Mouse (Mus musculus): ENCODE measurements at regions not wholly inside any gene's neighbourhood (a gene's known extent, or its start where the extent isn't known, plus 50 kb on each side); places are given as distances from the start of the nearest gene placed in this dataset.

- DNase-seq: no peak
Observed at GRCm38 (mm10) chr15:8903651-8904050, 64.1 kb upstream of the Ranbp3l start.

DNA sequence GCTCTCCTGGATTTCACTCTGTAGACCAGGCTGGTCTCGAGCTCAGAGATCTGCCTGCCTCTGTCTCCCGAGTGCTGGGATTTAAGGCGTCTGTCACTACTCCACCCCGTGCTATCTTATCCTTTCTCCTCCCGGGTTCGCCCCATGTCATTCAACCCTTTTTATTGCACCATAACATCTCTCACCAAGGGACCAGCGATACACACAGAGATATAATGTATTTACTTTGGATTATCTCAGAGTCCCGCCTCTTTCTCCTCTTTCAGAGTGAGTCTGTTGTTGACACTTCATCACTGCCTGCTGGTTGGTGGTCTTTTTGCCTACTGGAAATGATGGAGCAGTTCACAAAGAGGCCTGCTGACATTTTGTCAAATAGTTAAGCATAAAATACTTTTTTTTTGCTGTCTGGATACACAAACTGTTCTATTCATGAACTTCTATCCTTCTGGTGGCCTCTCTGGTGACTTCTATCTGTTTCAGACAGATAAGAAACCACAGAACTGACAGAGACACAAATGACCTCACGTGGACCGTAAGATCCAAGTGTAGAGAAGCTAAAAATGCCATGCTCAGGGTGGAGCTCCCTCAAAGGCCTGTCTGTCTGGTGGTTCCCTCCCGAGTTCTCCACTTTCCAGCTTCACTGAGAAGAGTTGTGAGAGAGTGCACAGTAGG is 70.1 kb upstream of the Ranbp3l start:
- no peak for DNase-seq

- DNase-seq: no peak
Observed at GRCm38 (mm10) chr15:8896856-8897255, 70.9 kb upstream of the Ranbp3l start.

GRCm38 (mm10) chr15:8896391-8896790 is 71.4 kb upstream of the Ranbp3l start:
- peak; percentile 33 for DNase-seq

- no peak for DNase-seq
Observed at GRCm38 (mm10) chr15:8885585-8885984, 82.2 kb upstream of the Ranbp3l start.

GRCm38 (mm10) chr15:8884608-8885467 is 82.9 kb upstream of the Ranbp3l start:
- no peak for DNase-seq

DNA sequence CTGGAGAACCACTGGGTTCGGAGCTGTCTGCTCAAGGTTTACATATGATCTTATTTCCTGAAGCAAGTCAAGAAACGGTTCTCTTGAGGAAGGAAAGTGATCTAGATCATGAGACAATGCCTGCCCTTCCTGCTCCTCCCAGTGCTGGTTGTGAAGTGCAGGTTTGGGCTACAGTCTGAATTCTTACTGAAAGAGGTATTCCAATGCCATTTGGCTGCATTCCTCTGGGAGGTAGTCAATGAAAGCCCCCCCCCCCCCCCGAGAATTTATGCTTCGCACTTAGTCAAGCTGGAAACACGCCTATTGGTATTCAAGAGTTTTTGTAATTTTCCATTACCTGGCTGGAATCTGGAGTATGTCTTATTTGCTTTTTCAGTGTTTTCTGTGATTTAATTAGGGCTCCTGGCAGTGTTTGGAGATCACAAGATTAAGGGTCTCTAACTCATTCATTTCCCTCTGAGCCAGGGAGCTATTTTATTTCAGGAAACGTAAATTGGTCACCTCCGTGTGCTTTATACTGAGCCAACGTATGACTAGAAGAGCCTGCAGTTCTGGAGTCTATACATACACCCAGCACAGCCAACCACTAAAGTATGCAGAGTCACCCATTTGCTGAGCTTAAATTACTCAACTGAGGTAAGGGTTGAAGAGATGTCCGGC is 84.7 kb upstream of the Ranbp3l start:
- DNase-seq: no peak

GRCm38 (mm10) chr15:8874884-8875493 is 92.8 kb upstream of the Ranbp3l start:
- no peak for DNase-seq

- DNase-seq: no peak
Observed at GRCm38 (mm10) chr15:8868021-8868420, 99.7 kb upstream of the Ranbp3l start.

DNA sequence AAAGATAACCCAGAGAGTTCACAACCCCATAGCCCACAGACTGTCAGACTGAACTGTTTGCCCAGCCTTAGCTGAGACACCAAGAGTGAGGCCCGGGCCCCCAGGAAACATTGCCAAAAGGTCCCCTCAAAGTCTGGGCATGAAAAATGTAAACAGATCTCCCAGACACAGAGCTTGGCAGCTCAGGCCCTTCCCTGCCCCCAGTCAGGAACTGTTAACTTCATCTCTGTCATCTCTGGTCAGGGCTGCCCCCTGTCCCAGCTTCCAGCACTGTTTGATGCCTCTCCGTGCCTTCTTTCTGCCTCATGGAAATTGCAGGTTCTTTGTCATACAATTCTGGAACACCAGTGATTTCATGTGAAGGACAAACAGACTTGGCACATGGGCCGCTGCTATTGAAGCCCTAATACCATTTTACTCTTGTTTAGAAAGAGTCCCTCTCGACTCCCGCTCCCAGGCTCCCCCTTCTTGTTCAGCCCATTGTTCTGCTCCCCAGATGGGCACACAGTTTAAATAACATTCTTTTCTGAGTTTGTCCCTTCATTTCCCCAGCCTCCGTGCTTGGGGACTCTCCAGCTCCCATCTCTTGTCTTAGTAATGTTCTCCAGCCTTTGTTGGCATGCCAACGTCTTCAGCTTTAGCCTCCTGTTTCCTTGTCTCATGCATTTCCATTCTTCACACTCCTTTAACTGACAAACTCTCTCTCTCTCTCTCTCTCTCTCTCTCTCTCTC is 100.4 kb upstream of the Ranbp3l start:
- no peak for DNase-seq

GRCm38 (mm10) chr15:8865089-8865933 is 102.4 kb upstream of the Ranbp3l start:
- no peak for DNase-seq

DNA sequence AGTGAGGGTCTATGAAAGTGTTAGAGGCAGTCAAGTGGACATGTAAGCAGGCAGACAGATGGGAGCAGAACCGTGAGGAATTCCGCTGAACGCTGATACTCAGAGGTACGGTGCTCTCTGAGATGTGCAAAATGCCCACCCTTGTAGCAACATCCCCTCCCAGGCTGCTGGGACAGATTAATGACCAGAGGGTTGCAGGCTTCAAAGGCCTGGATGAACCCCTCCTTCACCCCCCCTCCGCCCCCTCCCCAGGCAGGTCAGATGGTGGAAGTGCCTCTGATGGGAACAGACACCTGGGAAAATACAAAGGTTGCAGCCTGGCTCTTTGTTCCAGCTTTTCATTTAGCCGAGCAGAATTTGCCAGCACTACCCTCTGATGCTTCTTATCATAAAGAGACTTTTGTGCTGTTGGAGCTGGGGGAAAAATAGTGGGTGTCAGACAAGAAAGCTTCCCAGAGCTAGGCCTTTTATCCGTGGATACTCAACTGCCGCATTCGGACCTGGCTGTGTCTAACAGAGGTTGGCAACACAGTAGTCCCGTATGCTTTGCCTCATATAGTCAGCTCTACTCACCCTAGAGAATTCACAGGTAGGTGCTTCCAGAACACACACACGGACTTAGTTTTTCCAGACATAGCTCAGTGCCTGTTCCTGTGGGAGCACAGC is 111.2 kb upstream of the Ranbp3l start:
- DNase-seq: no peak

- no peak for DNase-seq
Observed at GRCm38 (mm10) chr15:8855511-8855910, 112.2 kb upstream of the Ranbp3l start.

- no peak for DNase-seq
Observed at GRCm38 (mm10) chr15:8854336-8854735, 113.4 kb upstream of the Ranbp3l start.

GRCm38 (mm10) chr15:8850996-8851395 is 116.8 kb upstream of the Ranbp3l start:
- no peak for DNase-seq

DNA sequence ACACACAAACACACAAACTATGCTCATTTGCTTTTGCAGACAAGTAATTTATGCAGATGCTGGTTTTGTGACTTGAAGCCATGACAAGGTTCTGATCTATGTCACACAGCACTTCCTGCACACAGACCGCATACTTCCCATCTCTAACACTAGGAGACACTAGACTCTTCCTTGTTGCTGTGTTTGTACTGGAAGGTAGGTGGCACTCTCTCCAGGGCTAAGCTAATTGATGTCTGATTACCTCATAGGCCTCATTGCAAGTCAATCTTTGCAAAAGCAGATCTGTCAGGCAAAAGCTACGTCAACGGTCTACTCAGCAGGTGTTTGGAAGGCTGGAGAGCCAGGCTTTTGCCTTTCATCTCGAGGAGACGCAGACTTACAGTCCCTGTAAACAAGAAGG is 118.3 kb upstream of the Ranbp3l start:
- no peak for DNase-seq

GRCm38 (mm10) chr15:8842129-8842528 is 125.6 kb upstream of the Ranbp3l start:
- no peak for DNase-seq

GRCm38 (mm10) chr15:8839462-8839861 is 128.3 kb upstream of the Ranbp3l start:
- no peak for DNase-seq

- no peak for DNase-seq
Observed at GRCm38 (mm10) chr15:8834151-8834550, 123.6 kb upstream of the Slc1a3 start.

DNA sequence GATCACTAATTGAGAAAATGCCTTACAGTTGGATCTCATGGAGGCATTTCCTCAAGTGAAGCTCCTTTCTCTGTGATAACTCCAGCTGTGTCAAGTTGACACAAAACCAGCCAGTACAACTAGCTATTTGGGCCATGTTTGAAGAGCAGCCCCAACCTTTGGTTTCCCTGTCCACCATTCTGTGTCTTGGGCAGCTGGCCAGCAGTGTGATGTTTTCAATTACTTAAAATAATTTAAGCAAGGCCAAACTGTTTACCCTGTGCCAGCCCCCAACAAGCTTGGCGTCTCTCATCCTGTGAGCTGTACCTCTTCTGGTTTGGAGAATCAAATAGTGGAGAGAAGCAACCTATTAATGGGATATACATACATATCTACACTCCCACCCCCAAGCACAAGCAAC is 122.4 kb upstream of the Slc1a3 start:
- DNase-seq: no peak
